Mouse (Mus musculus): ENCODE results near the gene Nenf. TPM values are rescaled to one million over a fixed set of nuclear protein-coding genes. Genes with fewer than 3 reads are reported as not detected.
A peak's percentile ranks its signal among the peaks of the same experiment; 100 is the strongest.

Gene Nenf
- 10 to 100 TPM; 74.6 to 89.2 TPM for total RNA-seq (2021)
- long read RNA-seq, transcript Nenf-201 (4 exons, 742 nt) = major isoform, 138 of 144 reads
- long read RNA-seq, partial matches to known transcripts = 3 of 144 reads
- long read RNA-seq, other reads (novel, unspliced or antisense) = 3 of 144 reads

DNA sequence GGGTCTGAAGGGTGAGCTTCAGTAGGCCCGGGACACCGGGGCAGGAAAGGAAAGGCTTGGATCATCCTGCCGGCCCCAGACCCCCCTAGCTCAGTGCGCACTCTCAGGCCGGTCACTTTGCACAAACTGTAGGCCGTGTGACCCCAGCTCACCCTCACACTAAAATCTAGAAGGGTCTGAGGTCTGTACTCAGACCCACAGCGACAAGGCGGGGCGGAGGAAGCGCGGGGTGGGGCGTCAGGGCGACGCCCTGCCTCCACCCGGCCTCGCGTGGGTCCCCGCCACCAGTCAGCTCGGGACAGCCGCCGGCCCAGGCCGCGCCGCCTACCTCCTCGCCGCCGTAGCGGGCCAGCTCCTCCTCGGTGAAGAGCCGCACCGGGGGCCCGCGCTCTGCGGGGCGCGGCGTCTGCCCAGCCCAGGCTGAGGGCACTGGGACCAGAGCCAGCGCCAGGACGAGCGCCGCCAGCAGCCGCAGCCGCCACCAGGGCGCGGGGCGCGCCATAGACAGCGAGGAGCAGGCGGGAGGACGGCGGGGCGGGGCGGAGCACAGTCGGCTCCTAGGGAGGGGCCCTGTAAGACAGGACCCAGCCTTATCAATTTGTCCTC is at the start of gene Nenf:
Nenf (minus strand) TSS at position 604 of the 606 bp plus-strand sequence.
- DNase-seq (ENCODE audit: low spot score in 2 of 2) = peak; percentile 70 to 79

DNA sequence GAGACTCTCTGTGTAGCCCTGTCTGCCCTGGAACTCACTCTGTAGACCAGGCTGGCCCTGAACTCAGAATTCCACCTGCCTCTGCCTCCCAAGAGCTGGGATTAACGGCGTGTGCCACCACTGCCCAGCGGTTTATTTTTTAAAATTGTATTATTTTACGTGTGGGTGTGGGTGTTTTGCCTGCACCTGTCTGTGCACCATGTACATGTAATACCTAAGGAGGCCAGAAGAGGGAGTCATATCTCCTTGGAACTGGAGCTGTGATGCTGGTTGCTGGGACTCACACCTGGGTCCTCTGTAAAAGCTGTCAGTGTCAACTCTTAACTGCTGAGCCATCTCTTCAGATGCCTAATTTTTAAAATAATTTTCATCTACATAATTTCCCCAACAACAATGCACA is 46.5 kb upstream of the Nenf start:
- DNase-seq (ENCODE audit: low spot score in 2 of 2) = no peak

DNA sequence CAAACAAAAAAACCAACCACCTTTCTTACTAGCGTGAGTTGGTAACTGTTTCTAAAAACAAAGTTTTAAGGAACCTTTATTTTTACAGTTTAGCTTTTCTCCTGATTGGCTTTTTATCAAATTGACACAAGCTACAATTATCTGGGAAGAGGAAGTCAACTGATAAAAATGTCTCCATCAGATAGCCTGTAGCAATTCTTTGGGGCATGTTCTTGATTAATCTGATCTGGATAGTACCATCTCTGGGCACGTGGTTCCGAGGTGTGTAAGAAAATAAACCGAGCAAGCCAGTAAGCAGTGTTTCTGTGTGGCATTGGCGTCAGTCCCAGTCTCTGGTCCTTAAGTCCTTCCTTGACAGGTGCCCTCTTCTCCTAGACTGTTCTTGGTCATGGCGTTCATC is 44.4 kb upstream of the Nenf start:
- no peak for DNase-seq (ENCODE audit: low spot score in 2 of 2)

DNA sequence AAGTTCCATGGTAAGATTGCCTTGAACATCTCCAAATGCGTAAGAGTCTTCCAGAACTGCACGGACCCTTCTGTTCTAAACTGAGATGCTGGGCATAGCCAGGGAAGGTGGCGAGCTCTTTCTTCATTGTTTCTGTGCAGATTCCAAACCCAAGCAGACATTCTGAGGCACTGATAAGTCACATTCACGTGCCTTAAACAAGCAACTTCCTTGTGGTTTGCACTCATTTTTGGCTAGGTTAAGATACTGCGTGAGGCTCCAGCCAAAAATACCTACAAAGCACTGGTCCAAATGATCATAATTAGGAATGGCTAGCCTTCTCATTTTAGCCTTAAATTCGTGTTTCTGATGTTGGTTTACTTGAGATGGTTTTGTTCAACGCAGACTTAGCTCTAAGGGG is 41.5 kb upstream of the Nenf start:
- DNase-seq (ENCODE audit: low spot score in 2 of 2) = no peak

- no peak for DNase-seq (ENCODE audit: low spot score in 2 of 2)
Observed at GRCm38 (mm10) chr1:191356936-191357335, 38.9 kb upstream of the Nenf start.

DNA sequence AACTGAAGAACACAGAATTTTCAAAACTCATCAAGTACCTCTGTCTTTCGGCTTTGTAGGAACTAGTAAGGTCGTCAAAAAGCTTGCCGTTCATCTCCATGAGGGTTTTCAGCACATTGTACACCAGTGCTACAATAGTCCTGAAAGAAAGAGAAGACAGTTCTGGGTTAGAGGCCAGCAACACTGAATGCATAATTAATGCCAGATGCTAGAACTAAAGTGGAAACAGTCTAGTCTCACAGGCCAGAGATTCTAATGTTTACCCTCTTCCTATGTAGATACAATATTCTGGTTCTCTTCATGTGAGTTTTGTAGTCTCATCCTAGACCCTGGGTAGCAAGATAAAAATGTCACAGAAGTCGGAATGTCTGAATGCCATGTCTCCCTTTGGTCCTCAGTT is 35.8 kb upstream of the Nenf start:
- DNase-seq (ENCODE audit: low spot score in 2 of 2) = no peak

- DNase-seq (ENCODE audit: low spot score in 2 of 2) = peak; percentile 57 to 68
Observed at GRCm38 (mm10) chr1:191352786-191353488, 34.9 kb upstream of the Nenf start.

GRCm38 (mm10) chr1:191350355-191350754 is 32.4 kb upstream of the Nenf start:
- DNase-seq (ENCODE audit: low spot score in 2 of 2) = no peak

GRCm38 (mm10) chr1:191349486-191350037 is 31.6 kb upstream of the Nenf start:
- no peak for DNase-seq (ENCODE audit: low spot score in 2 of 2)

DNA sequence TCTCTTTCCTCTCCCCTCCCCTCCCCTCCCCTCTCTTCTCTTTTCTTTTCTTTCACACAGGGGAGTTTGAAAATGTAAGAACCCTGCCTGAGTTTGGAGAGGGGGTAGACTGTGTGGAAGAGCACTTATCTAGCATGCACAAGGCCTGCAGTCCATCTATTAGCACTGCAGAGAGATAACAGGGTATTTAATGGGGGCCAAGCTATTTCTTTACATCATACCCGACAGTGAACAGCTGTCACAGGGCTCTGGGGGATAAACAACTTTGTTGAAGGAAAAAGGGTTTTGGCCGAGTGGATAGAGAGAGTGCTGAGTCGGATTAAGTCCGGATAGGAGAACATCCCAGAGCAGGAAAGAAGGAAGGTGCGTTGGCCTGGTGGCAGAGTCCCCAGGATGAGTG is 31.0 kb upstream of the Nenf start:
- DNase-seq (ENCODE audit: low spot score in 2 of 2) = no peak

DNA sequence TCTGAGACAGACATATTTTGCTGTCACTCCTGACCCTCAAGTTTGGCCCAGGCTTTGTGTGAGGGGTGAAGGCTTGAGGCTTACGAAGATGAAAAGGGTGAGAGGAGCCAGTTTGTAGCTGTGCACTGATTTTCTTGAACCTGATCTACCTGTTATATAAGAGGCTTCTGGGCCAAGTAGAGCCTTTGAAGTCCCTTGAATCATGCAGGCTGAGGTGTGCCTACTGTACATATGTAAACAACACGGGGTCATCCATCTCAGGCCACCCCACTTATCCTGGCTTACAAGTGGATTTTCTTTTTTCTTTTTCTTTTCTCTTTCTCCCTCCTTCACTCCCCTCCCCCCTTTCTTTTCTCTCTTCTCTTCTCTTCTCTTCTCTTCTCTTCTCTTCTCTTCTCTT is 30.6 kb upstream of the Nenf start:
- DNase-seq (ENCODE audit: low spot score in 2 of 2) = no peak

DNA sequence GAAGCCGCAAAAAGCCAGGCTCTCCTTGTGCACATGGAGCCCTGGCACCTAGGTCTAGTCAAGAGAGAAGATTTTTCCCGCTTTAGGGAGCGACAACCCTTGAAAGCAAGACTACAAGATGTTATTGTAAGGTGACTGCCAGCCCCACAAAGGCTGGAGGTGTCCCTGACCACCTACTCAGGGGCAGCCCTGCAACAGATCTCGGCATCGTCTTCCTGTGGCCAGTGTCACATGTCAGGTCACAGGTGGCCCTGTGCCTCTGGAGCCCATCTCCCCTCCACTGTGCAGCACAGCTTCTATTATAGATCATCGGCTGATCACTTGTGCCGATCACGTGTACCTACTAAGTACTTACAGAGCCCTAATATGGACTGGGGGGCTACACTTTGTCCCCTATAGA is 29.6 kb upstream of the Nenf start:
- DNase-seq (ENCODE audit: low spot score in 2 of 2) = no peak

- DNase-seq (ENCODE audit: low spot score in 2 of 2) = no peak
Observed at GRCm38 (mm10) chr1:191340530-191340929, 22.5 kb upstream of the Nenf start.

DNA sequence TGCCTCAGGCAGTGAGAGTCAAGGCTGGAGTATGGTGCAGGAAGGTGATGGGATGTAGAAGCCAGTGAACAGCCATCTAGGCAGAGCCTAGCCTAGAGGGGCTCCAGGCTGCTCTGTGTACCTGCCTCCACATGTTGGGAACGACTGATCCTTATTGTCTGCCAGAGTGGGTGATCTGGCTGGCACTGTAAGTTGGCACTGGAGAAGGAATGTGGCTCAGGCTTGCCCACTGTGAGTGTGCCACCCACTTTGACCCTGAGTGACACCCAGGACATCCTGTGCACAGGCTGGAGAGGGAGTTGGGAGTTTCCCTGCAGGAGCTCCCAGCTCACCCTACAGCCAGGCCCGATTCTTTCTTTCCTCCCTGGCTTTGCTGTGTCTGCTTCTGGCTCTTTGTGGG is 21.9 kb upstream of the Nenf start:
- DNase-seq (ENCODE audit: low spot score in 2 of 2) = no peak

DNA sequence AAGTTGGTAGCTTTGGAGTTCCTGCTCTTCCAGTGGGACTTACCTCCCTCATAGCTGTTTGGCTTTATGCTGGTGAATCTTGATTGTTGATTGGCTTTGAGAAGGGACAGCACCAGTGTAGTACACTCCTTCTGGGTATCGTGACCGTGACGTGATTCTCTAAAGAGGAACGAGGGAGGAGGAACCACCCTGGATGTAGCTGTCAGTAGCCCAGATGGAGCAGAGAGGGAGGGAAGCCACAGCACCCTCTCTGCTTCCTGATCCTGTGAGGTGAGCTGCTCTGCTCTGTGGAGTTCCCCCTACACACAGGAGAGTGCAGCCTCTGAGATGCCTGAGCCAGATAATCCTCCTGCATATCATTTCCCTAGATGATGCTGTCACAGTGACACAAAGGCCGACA is 16.5 kb upstream of the Nenf start:
- no peak for DNase-seq (ENCODE audit: low spot score in 2 of 2)

- DNase-seq (ENCODE audit: low spot score in 2 of 2) = no peak
Observed at GRCm38 (mm10) chr1:191330356-191330755, 12.4 kb upstream of the Nenf start.

DNA sequence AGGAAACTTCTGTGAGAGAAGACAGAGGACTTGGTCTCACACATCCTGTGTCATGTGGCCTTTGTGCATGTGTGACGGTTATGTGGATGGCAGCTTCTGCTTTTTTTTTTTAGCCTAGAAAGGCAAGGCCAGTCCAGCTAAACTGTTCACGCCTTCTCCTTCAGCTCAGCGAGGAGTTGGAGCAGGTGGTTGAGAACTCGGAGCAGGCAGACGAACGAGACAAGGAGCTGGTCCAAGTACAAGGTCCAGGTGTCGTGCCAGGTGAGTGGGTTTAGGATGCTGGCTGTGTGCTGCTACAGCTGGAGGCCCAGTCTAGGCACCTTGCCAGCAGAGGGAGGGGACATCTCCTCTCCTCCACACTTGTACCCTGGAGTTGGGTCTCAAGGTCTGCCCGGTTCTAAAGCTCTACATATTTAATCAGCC is 10.0 kb upstream of the Nenf start:
- peak; percentile 35 to 41 for DNase-seq (ENCODE audit: low spot score in 2 of 2)

DNA sequence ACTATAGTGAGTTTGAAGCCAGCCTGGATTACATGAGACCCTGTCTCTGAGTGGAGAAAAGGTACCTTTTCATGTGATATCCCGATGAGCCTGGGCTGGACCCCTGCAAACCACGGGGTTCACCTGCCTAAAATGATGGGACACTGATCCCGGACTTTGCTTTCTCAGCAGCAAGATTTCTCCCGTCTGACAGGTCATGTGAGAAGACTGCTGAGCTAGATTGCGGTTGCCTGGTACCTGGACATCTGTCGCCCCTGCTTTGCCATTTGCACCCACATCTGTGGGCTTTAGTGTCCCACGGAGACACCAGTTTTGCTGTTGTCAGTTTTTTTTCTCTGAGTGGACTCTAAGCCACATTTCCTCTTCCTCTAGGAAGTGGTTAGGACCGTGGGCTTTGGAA is 9.3 kb upstream of the Nenf start:
- DNase-seq (ENCODE audit: low spot score in 2 of 2) = no peak

- DNase-seq (ENCODE audit: low spot score in 2 of 2) = no peak
Observed at GRCm38 (mm10) chr1:191326233-191326882, 8.4 kb upstream of the Nenf start.

DNA sequence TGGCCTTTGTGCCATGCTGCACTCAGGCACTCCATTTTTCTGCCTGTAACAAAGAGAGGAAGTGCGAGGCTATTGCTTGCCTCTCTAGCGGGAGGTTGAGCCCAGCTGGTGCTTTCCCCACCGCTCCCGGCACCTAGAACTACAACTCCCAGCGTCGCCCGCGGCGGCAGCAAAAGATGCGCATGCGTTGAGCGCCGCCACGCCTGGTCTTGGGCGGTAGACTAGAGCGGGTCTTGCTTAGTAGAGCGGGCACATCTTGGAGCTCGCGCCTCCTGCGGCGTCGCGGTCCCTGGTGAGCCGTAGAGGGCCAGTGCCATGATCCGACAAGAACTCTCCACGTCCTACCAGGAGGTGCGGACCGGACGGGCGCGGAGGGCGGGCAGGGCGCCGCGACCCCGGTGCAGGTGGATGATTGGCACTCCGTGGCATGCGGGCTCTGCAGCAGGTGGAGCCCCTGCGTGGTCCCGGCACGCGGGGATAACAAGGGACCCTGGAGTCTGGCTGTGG is 7.8 kb upstream of the Nenf start, which contains the start of gene Tmem206:
Tmem206 (plus strand) TSS at position 187 of the 507 bp plus-strand sequence.
- DNase-seq (ENCODE audit: low spot score in 2 of 2) = peak; percentile 96 to 97

DNA sequence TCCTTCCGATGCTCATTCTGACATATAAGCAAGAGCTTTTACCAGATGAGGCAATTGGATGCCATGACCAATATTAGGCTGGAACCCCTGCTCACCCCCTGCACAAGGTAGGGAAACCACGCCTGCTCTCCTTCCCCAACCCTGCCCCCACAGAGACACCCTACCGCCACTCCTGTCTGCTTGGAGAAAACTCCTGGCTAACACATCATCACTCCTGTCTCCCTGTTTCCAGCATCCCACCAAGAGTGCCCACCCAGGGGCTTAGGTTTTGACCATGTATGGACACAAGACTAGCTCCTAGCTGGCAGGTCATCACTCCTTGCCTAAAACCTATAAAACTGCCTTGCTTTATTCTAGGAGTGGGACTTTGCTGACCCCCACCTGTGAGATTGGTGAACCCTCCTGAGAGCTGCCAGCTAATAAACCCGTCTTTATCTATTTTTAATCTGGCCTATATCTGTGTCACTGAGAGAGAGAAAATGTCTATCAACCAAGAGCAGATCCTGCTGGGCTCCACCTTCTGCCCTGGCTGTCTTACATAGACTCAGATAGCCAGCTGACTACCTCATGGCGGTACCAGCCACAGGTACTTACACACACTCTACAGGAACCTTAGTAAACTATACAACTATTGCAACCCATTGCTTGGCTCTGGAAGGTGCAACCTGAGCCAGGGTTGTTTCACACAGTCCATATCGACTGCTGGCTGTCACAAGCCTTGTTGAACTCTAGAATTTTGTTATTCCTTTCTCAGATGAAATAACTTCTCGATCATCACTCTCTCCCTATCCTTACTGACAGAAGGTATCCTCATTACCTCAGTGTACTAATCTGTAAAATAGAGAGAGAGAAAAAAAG is 7.0 kb upstream of the Nenf start:
- no peak for DNase-seq (ENCODE audit: low spot score in 2 of 2)

Measured in layer of hippocampus, postnatal 10 days (tissue).